Mouse (Mus musculus) MEL (cell line): ENCODE data around the gene Fam107b. TPM values are rescaled to one million over a fixed set of nuclear protein-coding genes. Genes with fewer than 3 reads are reported as not detected.

ENCODE experiments used
- DNase-seq: peaks from one replicate; pipeline ENCODE4 v3.0.0; 2011; ENCODE audit warnings: low read depth, low spot score
- H3K27ac ChIP-seq: 2 replicates; pipeline ENCODE4 v1.5.1; 2012; ENCODE audit warnings: low read depth, mild to moderate bottlenecking, control low read depth, low read length, moderate library complexity; ENCODE audit not compliant: control insufficient read depth
- H3K27me3 ChIP-seq, 2 experiments: fragments of 150-350 bp in 1 of 2; sonication (generic) in 1 of 2; 2 replicates each; pipeline ENCODE4 v1.6.1; 2012; ENCODE audit warnings: low read length in 2 of 2, mild to moderate bottlenecking in 2 of 2, improper control_type of control experiment in 1 of 2, moderate library complexity in 1 of 2; ENCODE audit not compliant: insufficient read depth in 2 of 2, control insufficient read depth in 1 of 2
- H3K36me3 ChIP-seq, 2 experiments: 2 replicates each; pipeline ENCODE4 v1.6.1; 2012 to 2014; ENCODE audit warnings: low read length in 2 of 2, improper control_type of control experiment in 1 of 2, inconsistent platforms in 1 of 2, mild to moderate bottlenecking in 1 of 2; ENCODE audit not compliant: insufficient read depth in 2 of 2, control insufficient read depth in 1 of 2
- H3K4me1 ChIP-seq, 2 experiments: fragments of 150-350 bp in 1 of 2; sonication (generic) in 1 of 2; 2 replicates each; pipeline ENCODE4 v1.6.1; 2012; ENCODE audit warnings: low read length in 2 of 2, improper control_type of control experiment in 1 of 2, mild to moderate bottlenecking in 1 of 2; ENCODE audit not compliant: insufficient read depth in 2 of 2, control insufficient read depth in 1 of 2
- H3K4me3 ChIP-seq, 2 experiments: fragments of 150-350 bp in 1 of 2; sonication (generic) in 1 of 2; 2 replicates each; pipeline ENCODE4 v1.5.1; 2012; ENCODE audit warnings: low read depth in 2 of 2, low read length in 2 of 2, mild to moderate bottlenecking in 2 of 2, moderate library complexity in 2 of 2, control low read depth in 1 of 2, improper control_type of control experiment in 1 of 2; ENCODE audit not compliant: control insufficient read depth in 1 of 2, insufficient read depth in 1 of 2
- H3K79me2 ChIP-seq: 2 replicates; pipeline ENCODE4 v1.6.1; 2012; ENCODE audit warnings: mild to moderate bottlenecking, low read length, moderate library complexity; ENCODE audit not compliant: control insufficient read depth, poor library complexity, insufficient read depth
- H3K9ac ChIP-seq: 2 replicates; pipeline ENCODE4 v1.6.1; 2012; ENCODE audit warnings: low read depth, mild to moderate bottlenecking, control low read depth, low read length, moderate library complexity; ENCODE audit not compliant: control insufficient read depth, poor library complexity, severe bottlenecking
- H3K9me3 ChIP-seq: fragments of 150-350 bp; sonication (generic); replicated peaks from 2 replicates; pipeline ENCODE4 v1.6.1; 2012; ENCODE audit warnings: mild to moderate bottlenecking, low read length, improper control_type of control experiment, moderate library complexity; ENCODE audit not compliant: insufficient read depth
- ELF1 ChIP-seq: IDR thresholded peaks from 2 replicates; pipeline ENCODE4 v1.6.1; 2014; ENCODE audit warnings: low read depth, mild to moderate bottlenecking, inconsistent platforms, low read length, improper control_type of control experiment, moderate library complexity
- EP300 ChIP-seq, 2 experiments: IDR thresholded peaks; 2 replicates each; pipeline ENCODE4 v1.6.1; 2011; ENCODE audit warnings: improper control_type of control experiment in 2 of 2, low read length in 2 of 2, low read depth in 1 of 2, mild to moderate bottlenecking in 1 of 2
- ETS1 ChIP-seq: IDR thresholded peaks from 2 replicates; pipeline ENCODE4 v1.6.1; 2012; ENCODE audit warnings: low read depth, mild to moderate bottlenecking, inconsistent platforms, low read length, improper control_type of control experiment, moderate library complexity
- GABPA ChIP-seq: IDR thresholded peaks from 2 replicates; pipeline ENCODE4 v1.6.1; 2012; ENCODE audit warnings: low read depth, mild to moderate bottlenecking, inconsistent platforms, low read length, improper control_type of control experiment, moderate library complexity
- HCFC1 ChIP-seq: IDR thresholded peaks from 2 replicates; pipeline ENCODE4 v1.6.1; 2012; ENCODE audit warnings: low read depth, mild to moderate bottlenecking, inconsistent platforms, low read length, improper control_type of control experiment, moderate library complexity
- JUND ChIP-seq: IDR thresholded peaks from 2 replicates; pipeline ENCODE4 v1.6.1; 2011; ENCODE audit warnings: low read depth, mild to moderate bottlenecking, improper control_type of control experiment, low read length
- MAFK ChIP-seq: IDR thresholded peaks from 2 replicates; pipeline ENCODE4 v1.6.1; 2011; ENCODE audit warnings: low read depth, mild to moderate bottlenecking, low read length, improper control_type of control experiment, borderline replicate concordance
- MEF2A ChIP-seq: IDR thresholded peaks from 2 replicates; pipeline ENCODE4 v1.6.1; 2014; ENCODE audit warnings: low read depth, mild to moderate bottlenecking, inconsistent platforms, low read length, improper control_type of control experiment; ENCODE audit not compliant: poor library complexity, insufficient replicate concordance, severe bottlenecking; ENCODE audit errors: extremely low read depth
- MXI1 ChIP-seq: IDR thresholded peaks from 2 replicates; pipeline ENCODE4 v1.6.1; 2011; ENCODE audit warnings: mild to moderate bottlenecking, low read depth, low read length, improper control_type of control experiment
- MYC ChIP-seq: IDR thresholded peaks from 2 replicates; pipeline ENCODE4 v1.6.1; 2011; ENCODE audit warnings: low read depth, mild to moderate bottlenecking, low read length, improper control_type of control experiment, moderate library complexity
- NELFE ChIP-seq: IDR thresholded peaks from 2 replicates; pipeline ENCODE4 v1.6.1; 2011; ENCODE audit warnings: low read depth, low read length, improper control_type of control experiment
- POLR2AphosphoS2 ChIP-seq: IDR thresholded peaks from 2 replicates; pipeline ENCODE4 v1.6.1; 2011; ENCODE audit warnings: low read length, improper control_type of control experiment
- RCOR1 ChIP-seq: IDR thresholded peaks from 2 replicates; pipeline ENCODE4 v1.6.1; 2012; ENCODE audit warnings: low read depth, mild to moderate bottlenecking, inconsistent platforms, low read length, improper control_type of control experiment
- TBP ChIP-seq: IDR thresholded peaks from 2 replicates; pipeline ENCODE4 v1.8.0; 2011; ENCODE audit warnings: low read depth, low read length, improper control_type of control experiment
- TCF12 ChIP-seq: IDR thresholded peaks from 2 replicates; pipeline ENCODE4 v1.6.1; 2014; ENCODE audit warnings: low read depth, mild to moderate bottlenecking, inconsistent platforms, low read length, improper control_type of control experiment, moderate library complexity
- USF2 ChIP-seq, 2 experiments: IDR thresholded peaks; 2 replicates each; pipeline ENCODE4 v1.6.1; 2011 to 2012; ENCODE audit warnings: improper control_type of control experiment in 2 of 2, low read length in 2 of 2, borderline replicate concordance in 1 of 2, inconsistent platforms in 1 of 2, low read depth in 1 of 2, mild to moderate bottlenecking in 1 of 2; ENCODE audit not compliant: insufficient read depth in 1 of 2
- polyA plus RNA-seq, 2 experiments: library from polyadenylated mRNA; stranded (reverse) in 1 of 2; unstranded in 1 of 2; fragments of >175 nt in 1 of 2; fragments of >200 nt in 1 of 2; gene quantifications; 2 replicates each; pipeline versions ENCODE4 v1.2.1 to v1.2.4; 2012; ENCODE audit warnings: low replicate concordance in 2 of 2, low read depth in 1 of 2; ENCODE audit not compliant: insufficient read length in 2 of 2, insufficient read depth in 1 of 2, missing spikeins in 1 of 2
- total RNA-seq: library from RNA; depleted of rRNA; stranded (reverse); fragments of 300-350 nt; gene quantifications from 2 replicates; pipeline ENCODE4 v1.2.3, GENCODE M21; 2012; rRNA removed

Gene Fam107b
- total and polyA plus RNA-seq, 3 experiments = 10.0 to 15.5 TPM; not detected in 1

DNA sequence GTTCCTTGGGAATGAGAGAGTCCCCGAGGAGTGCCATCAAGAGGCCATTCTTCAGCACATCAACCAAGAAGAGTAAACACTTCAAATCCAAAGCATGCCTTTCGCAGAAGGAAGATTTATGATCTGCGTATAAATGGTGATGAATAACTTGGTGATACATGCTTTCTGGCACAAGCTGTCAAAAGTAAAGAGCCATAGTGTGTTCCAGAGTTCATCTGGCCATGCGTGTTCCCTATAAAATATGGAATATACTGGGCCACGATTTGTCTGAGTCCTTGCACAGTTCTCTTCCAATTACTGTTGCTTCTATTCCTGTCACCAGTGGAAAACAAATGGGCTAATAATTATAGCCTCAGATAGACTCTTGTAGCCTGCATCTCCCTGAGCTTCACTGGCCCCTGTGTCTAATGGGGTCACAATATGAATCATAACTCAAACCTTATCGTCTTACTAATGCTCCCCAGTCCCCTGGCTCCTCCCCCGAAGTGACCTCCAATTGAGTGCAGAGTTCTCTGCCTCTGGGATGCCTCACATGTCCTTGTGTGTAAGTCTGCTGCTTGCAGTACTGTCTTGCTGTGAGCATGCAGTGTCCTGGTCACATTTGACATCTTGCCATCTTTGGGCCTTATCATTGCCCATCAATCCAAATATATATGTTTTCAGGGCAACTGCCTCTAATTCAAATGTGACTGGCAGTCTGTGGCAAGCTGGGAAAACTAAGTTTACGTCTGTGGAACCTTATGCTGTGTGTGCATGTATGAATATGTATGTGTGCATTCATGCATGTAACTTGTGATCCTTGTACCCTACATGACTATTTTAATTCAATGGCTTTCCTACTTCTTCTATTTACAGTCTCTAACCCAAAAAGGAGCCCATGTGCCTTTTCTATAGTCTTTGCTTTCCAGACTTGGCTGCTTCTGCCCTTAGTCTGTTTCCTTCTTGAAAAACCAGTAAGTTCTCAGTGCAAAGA, 252.5 kb downstream of the Fam107b start:
- H3K4me3 ChIP-seq = no peak overlapping the region
- DNase-seq = no peak

More for the DNA sequence above, 252.5 kb downstream of the Fam107b start:
- TF ChIP-seq GABPA (no peak), RCOR1 (no peak), MXI1 (no peak), USF2 (IDR thresholded peaks at IDR 0.05; ENCODE audit: borderline replicate concordance in 1 of 2, insufficient read depth in 1 of 2, low read depth in 1 of 2, low read length in 2 of 2) (no peak), MYC (no peak), TCF12 (no peak), MAFK (no peak), EP300 (IDR thresholded peaks at IDR 0.05; ENCODE audit: low read depth in 1 of 2, low read length in 2 of 2) (no peak), POLR2AphosphoS2 (no peak), MEF2A (no peak), HCFC1 (no peak), ETS1 (no peak), NELFE (no peak), JUND (no peak), TBP (no peak), ELF1 (no peak)
- H3K9ac ChIP-seq = no peak overlapping the region
- H3K27me3 ChIP-seq = no peaks in the 10 kb centered on the region
- no peak overlapping the region for H3K27ac ChIP-seq
- H3K36me3 ChIP-seq = no peaks in the 10 kb centered on the region
- H3K79me2 ChIP-seq = no peaks in the 10 kb centered on the region
- no peaks in the 10 kb centered on the region for H3K9me3 ChIP-seq
- no peaks in the 10 kb centered on the region for H3K4me1 ChIP-seq

Other genes with a start within 250 kb of the Fam107b start
- gene Rpp38, start 237.8 kb upstream of the Fam107b start, total RNA-seq = 13.6 and 16.6 TPM in 2 replicates
- gene Rpp38, start 237.8 kb upstream of the Fam107b start, polyA plus RNA-seq = 1 to 10 TPM in 1 of 2 experiments, not detected in 1; 9.9 TPM
- gene Acbd7, start 234.3 kb upstream of the Fam107b start, total RNA-seq = 3.7 and 5.7 TPM in 2 replicates
- 1 to 10 TPM in 1 of 2 experiments, not detected in 1; 2.9 TPM for gene Acbd7, start 234.3 kb upstream of the Fam107b start, polyA plus RNA-seq
- not detected in 2 replicates for gene Olah, start 173.3 kb upstream of the Fam107b start, total RNA-seq
- gene Olah, start 173.3 kb upstream of the Fam107b start, polyA plus RNA-seq = not detected
- 0.33 TPM in 1 of 2 replicates, not detected in the other for gene Meig1, start 147.8 kb upstream of the Fam107b start, total RNA-seq
- gene Meig1, start 147.8 kb upstream of the Fam107b start, polyA plus RNA-seq = not detected
- 7.2 and 7.5 TPM in 2 replicates for gene Dclre1c, start 146.4 kb upstream of the Fam107b start, total RNA-seq
- 100 to 1,000 TPM in 1 of 2 experiments, 10 to 100 TPM in 1; 13.8 to 162 TPM for gene Dclre1c, start 146.4 kb upstream of the Fam107b start, polyA plus RNA-seq
- gene Suv39h2, start 95.5 kb upstream of the Fam107b start, total RNA-seq = 13.9 and 14.3 TPM in 2 replicates
- gene Suv39h2, start 95.5 kb upstream of the Fam107b start, polyA plus RNA-seq = 10 to 100 TPM in 1 of 2 experiments, not detected in 1; 16.0 TPM
- gene Gm45902, start 57.7 kb upstream of the Fam107b start, total RNA-seq = 2.9 and 3.6 TPM in 2 replicates
- gene Gm45902, start 57.7 kb upstream of the Fam107b start, polyA plus RNA-seq = 1 to 10 TPM in 1 of 2 experiments, not detected in 1; 3.8 TPM
- gene Hspa14, start 57.7 kb upstream of the Fam107b start, total RNA-seq = 158 and 161 TPM in 2 replicates
- gene Hspa14, start 57.7 kb upstream of the Fam107b start, polyA plus RNA-seq = 100 to 1,000 TPM; 129 to 333 TPM
- 0.39 and 0.59 TPM in 2 replicates for gene Cdnf, start 57.5 kb upstream of the Fam107b start, total RNA-seq
- under 1 TPM in 1 of 2 experiments, not detected in 1; 0.77 TPM for gene Cdnf, start 57.5 kb upstream of the Fam107b start, polyA plus RNA-seq